Mouse (Mus musculus) embryonic facial prominence, embryonic 14.5 days (tissue): Measurements from ENCODE around the gene Poll. TPM values are rescaled to one million over a fixed set of nuclear protein-coding genes. Genes with fewer than 3 reads are reported as not detected.

ENCODE experiments used
- ATAC-seq: fragments of 200-750 bp; cut with Nextera tagmentation; 2 replicates; pipeline ENCODE4 v1.8.0; 2017; ENCODE audit warnings: low read depth, moderate number of reproducible peaks, moderate TSS enrichment
- DNase-seq: peaks from one replicate; pipeline ENCODE4 v3.0.0-alpha.2; 2015; ENCODE audit warnings: low spot score
- H3K27ac ChIP-seq: fragments of 300-500 bp; sonication (generic); replicated peaks from 2 replicates; pipeline ENCODE4 v1.5.1; 2014; ENCODE audit warnings: low read depth, mild to moderate bottlenecking, low read length, moderate library complexity
- H3K27me3 ChIP-seq: fragments of 300-500 bp; sonication (generic); replicated peaks from 2 replicates; pipeline ENCODE4 v1.6.1; 2014; ENCODE audit warnings: low read length; ENCODE audit not compliant: control insufficient read depth, insufficient read depth
- H3K36me3 ChIP-seq: fragments of 300-500 bp; sonication (generic); 2 replicates; pipeline ENCODE4 v1.6.1; 2014; ENCODE audit warnings: low read length, mixed read lengths; ENCODE audit not compliant: control insufficient read depth, insufficient read depth
- H3K4me1 ChIP-seq: fragments of 300-500 bp; sonication (generic); 2 replicates; pipeline ENCODE4 v1.6.1; 2014; ENCODE audit warnings: antibody characterized with exemption, low read length; ENCODE audit not compliant: control insufficient read depth, insufficient read depth
- H3K4me2 ChIP-seq: fragments of 300-500 bp; sonication (generic); 2 replicates; pipeline ENCODE4 v1.6.1; 2014; ENCODE audit warnings: low read depth, mild to moderate bottlenecking, low read length, moderate library complexity, mixed read lengths
- H3K4me3 ChIP-seq: fragments of 300-500 bp; sonication (generic); 2 replicates; pipeline ENCODE4 v1.5.1; 2014; ENCODE audit warnings: low read depth, mild to moderate bottlenecking, low read length
- H3K9ac ChIP-seq: fragments of 300-500 bp; sonication (generic); 2 replicates; pipeline ENCODE4 v1.6.1; 2014; ENCODE audit warnings: low read depth, mild to moderate bottlenecking, low read length, moderate library complexity, mixed read lengths
- H3K9me3 ChIP-seq: fragments of 300-500 bp; sonication (generic); 2 replicates; pipeline ENCODE4 v1.6.1; 2016; ENCODE audit warnings: low read length; ENCODE audit not compliant: control insufficient read depth
- WGBS: fragments of 180-500 bp; shearing (Covaris S2); extraction: QIAGEN DNeasy Blood & Tissue Kit; methylation state at CpG from one replicate; pipeline ENCODE4 v1.1.7; 2014; 5-methylcytosine and 5-hydroxymethylcytosine counted together
- polyA plus RNA-seq: library from polyadenylated mRNA; unstranded; fragments of >200 nt; fragmentation: Nextera tagmentation; extraction: Ambion mirVana; gene quantifications from 2 replicates; pipeline ENCODE4 v1.2.1, GENCODE M21; 2014

Gene Poll
- polyA plus RNA-seq, 1 experiment from 2014 or later = 11.1 TPM

DNA sequence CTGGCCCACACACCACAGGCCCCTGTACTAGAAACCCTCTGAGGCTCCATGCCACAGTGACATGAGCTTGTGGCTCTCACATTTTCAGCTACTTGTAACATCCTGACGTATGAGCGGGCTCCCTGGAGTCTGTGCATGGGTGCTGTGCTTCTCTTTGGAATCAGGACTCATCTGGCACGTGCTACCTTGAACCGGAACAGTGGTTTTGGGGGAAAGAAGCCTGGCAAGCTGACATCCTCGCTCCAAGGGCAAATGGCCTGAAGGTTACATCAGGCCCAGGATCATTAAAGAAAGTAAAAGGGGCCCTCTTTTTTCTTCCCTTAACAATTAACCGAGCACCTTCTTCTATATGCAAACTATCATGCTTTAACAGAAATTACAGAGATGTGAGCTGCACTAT lies 22.8 kb upstream of the Poll start:
- ATAC-seq (no peak), DNase-seq (no peak)
- Histone ChIP-seq H3K9me3 (no peaks in the 10 kb centered on the region), H3K27ac (no peak overlapping the region), H3K4me2 (no peak overlapping the region), H3K36me3 (peaks cover 14% of the 10 kb centered on the region), H3K9ac (no peak overlapping the region), H3K4me1 (peaks cover 8% of the 10 kb centered on the region; the same call in 1 of the 2 replicates), H3K4me3 (no peak overlapping the region), H3K27me3 (no peaks in the 10 kb centered on the region)
- WGBS = 82% methylated on average over 6 of the region's 6 CpGs

DNA sequence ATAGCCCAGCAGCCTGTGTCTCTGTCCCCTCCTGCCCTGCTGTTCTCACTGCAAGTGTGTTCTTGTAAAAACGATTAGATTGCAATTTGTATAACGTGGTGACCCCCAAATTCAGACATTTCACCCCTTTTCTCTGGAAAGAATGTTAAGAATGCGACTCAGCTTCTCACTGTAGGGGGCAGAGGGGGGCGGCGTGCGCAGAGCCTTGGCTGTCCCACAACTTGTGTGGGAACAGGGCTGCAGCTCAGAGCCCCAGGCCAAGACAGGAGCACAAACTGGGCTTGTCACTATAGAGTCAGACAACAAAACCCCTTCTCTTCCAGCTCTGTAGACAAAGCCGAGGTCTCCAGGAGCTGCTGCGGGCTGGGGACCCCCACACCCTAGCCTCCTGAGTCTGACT lies 21.8 kb upstream of the Poll start:
- Histone ChIP-seq H3K27me3 (no peaks in the 10 kb centered on the region), H3K4me3 (no peak overlapping the region), H3K9me3 (no peaks in the 10 kb centered on the region), H3K4me2 (no peak overlapping the region), H3K36me3 (peaks cover 24% of the 10 kb centered on the region), H3K4me1 (peaks cover 8% of the 10 kb centered on the region; the same call in 1 of the 2 replicates), H3K9ac (peak overlapping the region; percentile 28; the same call in 1 of the 2 replicates), H3K27ac (no peak overlapping the region)
- WGBS = 9% methylated on average over 8 of the region's 8 CpGs
- DNase-seq = no peak
- ATAC-seq = no peak

DNA sequence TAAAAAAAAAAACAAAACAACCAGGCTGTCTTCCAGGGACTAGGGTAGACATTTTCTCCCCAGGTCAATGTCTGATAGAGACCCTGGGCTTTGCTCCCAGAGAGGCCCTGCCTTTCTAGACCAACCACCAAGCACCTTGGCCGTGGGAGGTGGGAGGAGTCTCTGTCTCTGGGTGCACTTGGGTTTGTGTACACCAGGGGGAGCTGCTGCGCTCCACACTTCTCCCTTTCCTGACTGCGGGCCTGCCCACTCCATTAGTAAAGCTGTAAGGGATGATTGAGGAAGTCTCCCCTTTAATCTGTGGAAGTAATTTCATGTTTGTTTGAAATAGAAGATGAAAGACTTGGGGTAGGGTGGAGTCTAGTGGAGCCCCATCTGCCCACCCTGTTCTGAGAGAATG lies 20.9 kb upstream of the Poll start:
- 69% methylated on average over 3 of the region's 3 CpGs for WGBS
- H3K4me1 ChIP-seq = peaks cover 12% of the 10 kb centered on the region
- DNase-seq = no peak

DNA sequence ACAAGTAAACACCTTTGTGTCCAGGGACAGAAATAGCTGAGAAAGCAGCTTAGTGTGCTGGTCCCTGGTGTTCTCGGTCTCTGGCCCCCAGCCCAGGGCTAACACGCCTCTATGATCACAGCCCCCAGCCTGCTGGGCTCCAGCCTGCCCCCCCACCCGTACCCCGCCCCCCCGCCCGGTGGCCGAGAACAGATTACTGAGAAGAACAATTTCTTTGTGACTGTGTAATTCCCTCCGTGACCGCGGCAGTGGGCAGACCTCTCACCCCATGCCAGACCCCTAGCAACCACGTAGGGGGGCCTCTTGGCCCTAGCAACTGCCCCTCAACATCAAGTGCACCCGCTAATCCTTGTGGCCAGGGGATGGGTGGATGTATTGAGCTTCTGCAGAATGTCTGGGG lies 19.9 kb upstream of the Poll start:
- ATAC-seq (no peak), DNase-seq (no peak)
- WGBS = 66% methylated on average over 10 of the region's 12 CpGs
- no peak overlapping the region for H3K4me3 ChIP-seq
- H3K4me2 ChIP-seq = no peak overlapping the region
- H3K9me3 ChIP-seq = no peaks in the 10 kb centered on the region
- peaks cover 26% of the 10 kb centered on the region for H3K36me3 ChIP-seq
- no peak overlapping the region for H3K9ac ChIP-seq
- H3K27me3 ChIP-seq = no peaks in the 10 kb centered on the region
- H3K27ac ChIP-seq = no peak overlapping the region
- peaks cover 22% of the 10 kb centered on the region for H3K4me1 ChIP-seq

More for the DNA sequence above, 20.9 kb upstream of the Poll start:
- Histone ChIP-seq H3K9ac (no peak overlapping the region), H3K9me3 (no peaks in the 10 kb centered on the region), H3K4me3 (no peak overlapping the region), H3K27ac (no peak overlapping the region), H3K27me3 (no peaks in the 10 kb centered on the region), H3K36me3 (peaks cover 26% of the 10 kb centered on the region), H3K4me2 (no peak overlapping the region)
- ATAC-seq = peak; percentile 32; the same call in 1 of the 2 replicates

DNA sequence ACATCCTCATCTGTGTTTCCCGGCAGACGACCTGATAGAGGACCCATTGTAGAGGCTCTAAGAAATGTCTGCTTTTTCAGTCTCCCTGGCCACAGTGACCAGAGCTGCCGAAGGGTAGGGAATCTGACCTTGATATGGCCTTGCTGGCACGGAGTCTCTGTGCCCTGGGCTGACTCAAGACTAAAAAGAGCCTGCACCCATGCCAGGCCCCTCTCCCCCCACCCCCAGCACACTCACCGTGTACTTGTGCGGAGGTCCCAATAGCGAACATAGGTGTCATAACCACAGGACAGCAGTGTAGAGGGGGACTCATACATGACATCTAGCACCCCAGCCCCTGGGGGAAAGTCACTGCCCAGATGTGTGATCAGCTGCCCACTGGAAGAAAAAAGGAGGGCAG lies 19.1 kb upstream of the Poll start:
- WGBS = 84% methylated on average over 7 of the region's 7 CpGs
- H3K4me2 ChIP-seq = no peak overlapping the region
- peaks cover 30% of the 10 kb centered on the region for H3K4me1 ChIP-seq
- H3K9ac ChIP-seq = no peak overlapping the region
- no peak for DNase-seq
- ATAC-seq = no peak
- H3K9me3 ChIP-seq = no peaks in the 10 kb centered on the region
- H3K27ac ChIP-seq = no peak overlapping the region
- no peak overlapping the region for H3K4me3 ChIP-seq
- no peaks in the 10 kb centered on the region for H3K27me3 ChIP-seq
- H3K36me3 ChIP-seq = peaks cover 26% of the 10 kb centered on the region

DNA sequence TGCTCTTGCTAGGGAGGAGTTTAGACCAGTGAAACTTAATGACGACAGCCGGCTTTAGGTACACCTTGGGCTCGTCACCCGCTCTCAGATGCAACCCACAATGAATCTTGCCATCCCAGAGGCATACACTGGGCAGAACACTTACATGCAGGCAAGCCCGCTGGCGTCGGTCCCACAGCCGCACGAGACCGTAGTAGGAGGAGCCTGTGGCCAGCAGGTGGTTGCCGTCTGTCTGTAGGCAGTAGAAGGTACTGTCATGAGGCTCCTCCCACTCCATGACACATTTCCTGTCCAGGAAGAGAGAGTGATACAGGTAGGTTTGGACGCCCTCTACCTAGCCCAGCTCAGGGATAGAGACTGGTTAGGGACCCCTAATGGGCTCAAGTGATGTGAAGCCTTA lies 18.6 kb upstream of the Poll start:
- no peak for DNase-seq
- H3K9ac ChIP-seq = no peak overlapping the region
- H3K27me3 ChIP-seq = no peaks in the 10 kb centered on the region
- WGBS = 91% methylated on average over 12 of the region's 12 CpGs
- ATAC-seq = no peak
- H3K27ac ChIP-seq = no peak overlapping the region
- H3K36me3 ChIP-seq = peaks cover 26% of the 10 kb centered on the region
- H3K9me3 ChIP-seq = no peaks in the 10 kb centered on the region
- H3K4me1 ChIP-seq = peaks cover 33% of the 10 kb centered on the region
- H3K4me2 ChIP-seq = no peak overlapping the region
- H3K4me3 ChIP-seq = no peak overlapping the region

DNA sequence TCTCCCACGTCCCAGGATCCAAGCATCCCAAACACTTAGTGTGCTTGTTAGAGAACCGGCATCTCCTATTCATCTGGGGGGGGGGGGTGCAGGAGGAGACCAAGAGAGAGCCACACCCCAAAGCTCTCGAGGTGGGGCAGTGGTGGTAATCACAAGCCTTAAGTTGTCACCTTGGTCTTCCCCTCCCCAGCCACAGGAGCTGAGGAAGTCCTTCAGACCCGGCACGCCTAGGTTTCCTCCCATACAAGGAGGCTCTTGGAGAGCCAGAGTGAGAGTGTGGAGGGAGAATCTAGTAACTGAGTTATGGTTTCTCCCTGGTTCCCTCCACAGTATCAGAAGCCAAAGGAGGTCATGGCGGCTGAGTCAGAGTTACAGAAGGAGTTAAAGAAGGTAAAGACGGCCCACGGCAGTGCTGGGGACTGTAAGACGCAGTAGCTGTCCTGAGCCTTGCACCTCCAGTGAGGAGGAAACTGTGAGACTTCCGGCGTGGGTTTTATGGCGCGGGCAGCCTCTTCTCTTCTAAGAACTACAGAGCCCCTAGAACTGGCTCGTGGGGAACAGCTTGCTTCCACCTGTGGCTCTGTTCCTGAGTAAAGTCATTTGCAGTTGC lies 16.9 kb upstream of the Poll start:
- peaks cover 27% of the 10 kb centered on the region for H3K36me3 ChIP-seq
- H3K27ac ChIP-seq = no peak overlapping the region
- WGBS = 82% methylated on average over 14 of the region's 14 CpGs
- no peak overlapping the region for H3K4me3 ChIP-seq
- ATAC-seq (no peak), DNase-seq (no peak)
- no peak overlapping the region for H3K4me2 ChIP-seq
- no peaks in the 10 kb centered on the region for H3K27me3 ChIP-seq
- no peaks in the 10 kb centered on the region for H3K9me3 ChIP-seq
- H3K4me1 ChIP-seq = peaks cover 30% of the 10 kb centered on the region
- H3K9ac ChIP-seq = no peak overlapping the region

DNA sequence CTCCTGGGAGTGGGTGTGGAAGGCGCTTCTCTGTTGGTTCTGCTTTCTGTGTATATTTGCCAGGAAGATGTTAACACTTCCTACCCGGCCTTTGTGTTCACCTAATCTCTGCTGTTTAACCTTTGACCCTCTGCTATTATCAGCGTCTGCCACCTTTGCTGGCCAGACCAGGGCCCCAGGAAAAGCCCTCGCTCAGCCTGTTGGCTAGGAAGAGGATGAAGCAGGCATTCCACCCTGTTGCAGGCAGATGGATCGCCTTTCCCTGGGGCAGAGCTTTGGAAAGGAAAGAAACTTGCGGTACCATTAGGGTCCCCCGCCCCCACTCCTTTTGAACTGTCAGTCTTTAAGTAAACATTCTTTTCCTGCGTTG lies 15.3 kb upstream of the Poll start:
- peaks cover 25% of the 10 kb centered on the region for H3K4me1 ChIP-seq
- no peak for ATAC-seq
- no peak overlapping the region for H3K27ac ChIP-seq
- no peak overlapping the region for H3K4me2 ChIP-seq
- peaks cover 35% of the 10 kb centered on the region for H3K36me3 ChIP-seq
- H3K9ac ChIP-seq = no peak overlapping the region
- H3K9me3 ChIP-seq = no peaks in the 10 kb centered on the region
- no peak overlapping the region for H3K4me3 ChIP-seq
- 15% methylated on average over 8 of the region's 8 CpGs for WGBS
- DNase-seq = no peak
- no peaks in the 10 kb centered on the region for H3K27me3 ChIP-seq

DNA sequence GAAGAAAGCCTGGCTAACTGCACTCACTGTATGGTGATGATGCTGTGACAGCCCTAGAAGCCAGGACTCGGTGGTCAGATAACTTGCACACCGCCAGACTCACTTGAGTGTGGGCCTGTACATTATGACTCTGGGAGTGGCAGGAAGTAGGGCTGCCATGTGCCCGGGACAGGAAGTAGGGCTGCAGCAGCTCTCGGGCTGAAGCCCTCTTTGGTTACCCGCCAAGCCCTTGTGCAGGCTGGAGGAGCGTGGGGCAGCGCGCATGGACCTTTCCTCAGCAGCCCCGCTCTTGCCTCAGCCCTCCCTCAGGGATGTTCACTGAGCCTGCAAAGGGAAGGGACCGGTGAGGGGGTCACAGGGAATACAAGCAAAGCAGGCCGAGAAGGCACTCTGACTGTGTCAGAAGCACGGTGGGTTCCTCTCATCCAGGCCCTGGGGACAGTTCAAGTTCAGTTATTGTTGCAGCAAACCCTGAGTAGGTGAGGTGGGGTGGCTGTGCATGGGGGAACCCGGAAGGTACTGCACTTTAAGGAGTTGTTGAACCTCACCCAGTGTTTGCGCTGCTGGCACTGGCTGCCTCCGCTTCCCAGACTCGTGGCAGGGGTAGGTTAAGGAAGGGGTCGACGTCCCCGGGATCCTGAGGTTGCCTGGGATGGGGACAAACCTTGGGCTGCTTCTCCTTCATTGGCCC lies 14.8 kb upstream of the Poll start:
- Histone ChIP-seq H3K4me1 (peaks cover 25% of the 10 kb centered on the region), H3K27me3 (no peaks in the 10 kb centered on the region), H3K9ac (peak overlapping the region; percentile 8; the same call in 1 of the 2 replicates), H3K4me2 (no peak overlapping the region), H3K27ac (no peak overlapping the region), H3K36me3 (peaks cover 35% of the 10 kb centered on the region), H3K9me3 (no peaks in the 10 kb centered on the region), H3K4me3 (no peak overlapping the region)
- WGBS = 44% methylated on average over 19 of the region's 19 CpGs
- ATAC-seq (no peak), DNase-seq (no peak)
